Mouse (Mus musculus) thymus, adult 2 months (tissue): Measurements from ENCODE around the gene Rnf26.

Experiments
- CTCF ChIP-seq: fragments of 200-500 bp; IDR thresholded peaks from 2 replicates; pipeline ENCODE4 v1.5.1; 2012; ENCODE audit warnings: mild to moderate bottlenecking, control low read depth, low read length, moderate library complexity, borderline replicate concordance; ENCODE audit not compliant: control insufficient read depth, poor library complexity, insufficient read depth; ENCODE audit errors: extremely low read depth
- POLR2A ChIP-seq: fragments of 200-500 bp; IDR thresholded peaks from 2 replicates; pipeline ENCODE4 v1.6.1; 2012; ENCODE audit warnings: mild to moderate bottlenecking, low read length, control low read depth, moderate library complexity; ENCODE audit not compliant: control insufficient read depth, poor library complexity, insufficient read depth; ENCODE audit errors: extremely low read depth

GRCm38 (mm10) chr9:44124317-44124716, 11.0 kb upstream of the Rnf26 start:
- TF ChIP-seq CTCF (no peak), POLR2A (no peak)
